Mouse (Mus musculus) left cerebral cortex, postnatal 25 days (tissue): ENCODE results near the gene Npepl1. TPM values are rescaled to one million over a fixed set of nuclear protein-coding genes. Genes with fewer than 3 reads are reported as not detected.

Experiments used
- DNase-seq, 2 experiments: peaks; one replicate each; pipeline ENCODE4 v3.0.0; 2022; ENCODE audit warnings: low spot score in 2 of 2, mixed read lengths in 1 of 2
- intact Hi-C: fragments of 180-260 bp; cut with DNase I; formaldehyde crosslinking; loops from one replicate; pipeline ENCODE4 v1.15.1; 2025
- total RNA-seq, 2 experiments: library from RNA; stranded (reverse); gene quantifications; 2 replicates each; pipeline ENCODE4 v1.2.3; 2021

Gene Npepl1
- 10 to 100 TPM in 1 of 2 experiments, 1 to 10 TPM in 1; 9.9 to 10.8 TPM for total RNA-seq

DNA sequence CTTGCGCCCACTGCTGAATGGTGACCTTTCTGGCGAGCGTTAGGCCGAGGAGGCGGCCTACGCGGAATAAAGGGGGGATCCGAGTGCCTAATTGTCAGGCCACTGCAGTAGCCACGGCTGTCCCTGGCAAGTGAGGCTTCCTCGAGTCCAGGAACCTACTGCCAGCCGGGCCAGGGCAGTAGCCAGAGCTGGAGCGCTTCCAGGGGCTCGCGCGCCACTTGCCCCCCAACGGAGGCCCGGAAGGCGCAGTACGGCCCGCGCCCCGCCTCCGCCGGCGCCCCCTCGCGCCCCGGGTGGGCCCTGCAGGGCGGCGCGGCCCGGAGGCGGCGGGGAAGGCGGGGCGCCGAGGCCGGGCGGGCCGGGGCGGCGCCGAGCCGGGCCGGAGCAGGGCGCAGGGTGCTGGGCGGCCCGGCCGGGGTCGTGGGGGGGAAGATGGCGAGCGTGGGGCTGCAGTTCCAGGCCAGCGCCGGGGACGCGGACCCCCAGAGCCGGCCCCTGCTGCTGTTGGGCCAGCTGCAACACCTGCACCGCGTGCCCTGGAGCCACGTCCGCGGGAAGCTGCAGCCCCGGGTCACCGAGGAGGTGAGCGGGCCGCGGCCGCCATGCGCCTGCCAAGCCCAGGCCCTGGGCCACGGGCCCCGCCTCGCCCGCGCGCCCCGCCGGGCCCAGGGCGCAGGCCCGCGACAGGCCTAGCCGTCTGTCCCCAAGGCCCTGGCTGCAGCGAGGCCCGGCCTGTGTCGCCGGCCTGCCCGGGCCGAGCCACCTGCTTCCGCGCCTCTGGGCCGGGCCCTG, at the start of gene Npepl1:
Gene Npepl1 (plus strand): TSS at position 359 of the 792 bp plus-strand sequence.
- intact Hi-C loops, result loop anchor here (1.0 kb wide), 1 partner anchor 34 kb away; the partner anchor contains the start of gene Stx16
- peak; percentile 45 to 47 for DNase-seq

DNA sequence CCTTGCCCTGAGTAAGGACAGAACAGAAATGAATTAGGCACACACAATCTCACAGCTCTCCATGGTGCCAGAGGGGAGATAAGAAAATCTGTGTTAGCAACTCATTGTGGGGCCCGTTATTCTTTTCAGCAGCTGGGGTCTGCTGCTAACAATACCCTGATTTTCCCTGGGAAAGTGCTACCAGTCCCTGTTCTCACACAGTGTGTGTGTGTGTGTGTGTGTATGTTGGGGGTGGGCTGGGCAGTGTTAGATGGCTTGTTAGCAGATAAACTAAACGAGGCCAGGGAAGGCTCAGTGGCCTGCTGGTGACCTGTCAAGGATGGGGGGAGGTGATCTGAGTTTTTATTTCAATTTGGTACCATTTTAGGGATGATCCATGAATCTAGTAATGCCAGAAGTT, 48.9 kb upstream of the Npepl1 start:
- intact Hi-C loops, result no loop called here
- no peak for DNase-seq

DNA sequence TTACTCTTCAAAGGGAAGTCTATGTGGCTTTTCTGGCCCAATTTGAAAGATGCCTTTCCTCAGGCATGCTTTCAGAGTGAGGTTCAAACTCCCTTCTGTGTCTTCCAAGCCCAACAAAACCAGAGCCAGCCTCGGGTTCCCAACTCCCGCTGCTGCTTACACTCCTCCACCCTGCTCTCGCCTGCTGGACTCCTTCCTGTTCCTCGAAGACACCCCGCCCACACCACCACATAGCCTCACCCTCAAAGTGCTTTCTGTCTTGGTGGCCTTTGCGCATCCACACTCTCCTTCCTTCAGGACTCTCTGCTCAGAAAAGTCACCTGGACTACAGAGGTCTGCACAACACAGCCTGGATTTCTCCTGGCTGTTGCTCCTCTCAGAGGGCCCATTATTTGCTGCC, 47.1 kb upstream of the Npepl1 start:
- intact Hi-C loops, result no loop called here
- no peak for DNase-seq

GRCm38 (mm10) chr2:174063527-174064211, 46.5 kb upstream of the Npepl1 start:
- intact Hi-C loops, result no loop called here
- no peak for DNase-seq

GRCm38 (mm10) chr2:174067793-174068419, 42.2 kb upstream of the Npepl1 start:
- intact Hi-C loops, result no loop called here
- peak in 1 of 2 experiments; percentile 57 for DNase-seq

GRCm38 (mm10) chr2:174069532-174070049, 40.6 kb upstream of the Npepl1 start:
- DNase-seq, result no peak
- intact Hi-C loops, result no loop called here

- intact Hi-C loops, result no loop called here
Observed at GRCm38 (mm10) chr2:174071406-174071805, 38.7 kb upstream of the Npepl1 start.

DNA sequence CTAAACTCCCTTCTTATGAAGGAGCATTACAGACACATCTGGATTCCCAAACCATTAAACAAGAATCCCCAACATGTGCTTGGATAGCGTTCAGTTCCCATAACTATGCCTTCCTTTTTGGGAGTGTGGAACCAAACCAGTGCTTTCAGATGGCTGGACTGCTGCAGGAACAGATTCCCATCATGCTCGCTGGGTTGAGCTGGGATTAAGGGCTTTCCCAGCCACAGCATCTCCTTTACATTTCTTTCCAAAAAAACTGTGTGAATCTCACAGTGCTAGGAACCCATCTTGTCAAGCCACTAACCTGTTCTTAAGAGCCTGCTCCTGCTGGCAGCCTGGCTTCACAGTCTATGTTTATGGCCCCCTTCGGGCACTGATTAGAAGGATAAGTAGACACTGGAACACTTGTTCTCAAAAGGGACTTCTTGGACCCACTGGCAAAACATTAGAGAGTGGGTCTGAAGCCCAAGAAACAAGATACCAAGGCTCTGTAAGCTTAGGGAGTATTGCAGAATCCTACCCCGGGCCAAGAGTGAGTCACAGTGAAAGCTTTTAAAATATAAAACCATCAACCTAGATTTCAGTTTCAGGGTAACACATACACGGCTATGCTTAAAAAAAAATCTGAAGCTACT, 36.9 kb upstream of the Npepl1 start:
- DNase-seq, result peak in 1 of 2 experiments; percentile 25
- intact Hi-C loops, result no loop called here

More at GRCm38 (mm10) chr2:174071406-174071805, 38.7 kb upstream of the Npepl1 start:
- DNase-seq, result no peak

GRCm38 (mm10) chr2:174074621-174075020, 35.5 kb upstream of the Npepl1 start:
- intact Hi-C loops, result loop anchor here (5.0 kb wide), 2 partner anchors 223 to 487 kb away; no protein-coding TSS in a partner anchor
- no peak for DNase-seq

- intact Hi-C loops, result loop anchor here (5.0 kb wide), 2 partner anchors 222 to 488 kb away; no protein-coding TSS in a partner anchor
- DNase-seq, result peak in 1 of 2 experiments; percentile 9
Observed at GRCm38 (mm10) chr2:174075072-174075570, 35.0 kb upstream of the Npepl1 start.

DNA sequence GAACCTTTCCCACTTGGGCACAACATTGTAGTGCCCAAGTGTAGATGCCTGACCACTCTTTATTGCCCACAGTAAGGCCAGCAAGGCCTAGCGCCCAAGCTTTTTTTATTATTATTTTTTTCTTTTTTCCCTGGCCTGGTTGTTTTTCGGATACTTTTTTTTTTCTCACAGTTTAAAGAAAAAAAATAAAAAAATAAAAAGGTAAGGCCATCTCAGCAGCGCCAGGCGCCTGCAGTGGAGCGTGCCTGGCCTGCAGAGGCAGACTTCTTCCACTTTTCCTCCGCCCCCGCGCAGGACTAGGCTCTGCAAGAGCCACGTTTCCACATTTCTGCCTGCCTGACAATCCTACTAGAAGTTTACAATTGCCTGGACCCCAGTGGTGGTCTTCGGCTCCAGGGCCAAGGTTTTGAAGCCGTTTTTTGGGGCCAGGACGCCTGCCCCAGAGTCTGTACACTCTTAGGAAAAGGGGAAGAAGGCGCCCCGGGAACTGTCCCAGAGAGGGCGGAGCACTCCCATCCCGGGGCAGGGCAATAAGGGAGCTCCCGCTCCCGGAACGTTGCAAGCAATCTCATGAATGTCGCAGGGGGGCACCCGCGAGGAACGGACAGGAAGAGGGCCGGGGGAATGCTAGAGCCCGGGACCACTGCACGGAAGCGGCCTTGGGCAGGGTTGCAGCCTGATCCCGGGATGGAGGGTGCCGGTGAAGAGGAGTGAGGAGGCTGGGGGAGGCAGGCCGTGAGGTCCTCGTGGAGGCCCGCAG, 34.3 kb upstream of the Npepl1 start, which contains the start of gene Stx16:
Gene Stx16 (plus strand): TSS at position 636 of the 760 bp plus-strand sequence.
- peak; percentile 89 to 91 for DNase-seq

GRCm38 (mm10) chr2:174076433-174076824, 33.7 kb upstream of the Npepl1 start:
- intact Hi-C loops, result loop anchor here (1.0 to 5.0 kb wide), 3 partner anchors 34 to 489 kb away; partner anchors contain the start of gene Npepl1

More for the DNA sequence above, 34.3 kb upstream of the Npepl1 start, which contains the start of gene Stx16:
- intact Hi-C loops, result loop anchor here (1.0 to 5.0 kb wide), 3 partner anchors 34 to 489 kb away; partner anchors contain the start of gene Npepl1

DNA sequence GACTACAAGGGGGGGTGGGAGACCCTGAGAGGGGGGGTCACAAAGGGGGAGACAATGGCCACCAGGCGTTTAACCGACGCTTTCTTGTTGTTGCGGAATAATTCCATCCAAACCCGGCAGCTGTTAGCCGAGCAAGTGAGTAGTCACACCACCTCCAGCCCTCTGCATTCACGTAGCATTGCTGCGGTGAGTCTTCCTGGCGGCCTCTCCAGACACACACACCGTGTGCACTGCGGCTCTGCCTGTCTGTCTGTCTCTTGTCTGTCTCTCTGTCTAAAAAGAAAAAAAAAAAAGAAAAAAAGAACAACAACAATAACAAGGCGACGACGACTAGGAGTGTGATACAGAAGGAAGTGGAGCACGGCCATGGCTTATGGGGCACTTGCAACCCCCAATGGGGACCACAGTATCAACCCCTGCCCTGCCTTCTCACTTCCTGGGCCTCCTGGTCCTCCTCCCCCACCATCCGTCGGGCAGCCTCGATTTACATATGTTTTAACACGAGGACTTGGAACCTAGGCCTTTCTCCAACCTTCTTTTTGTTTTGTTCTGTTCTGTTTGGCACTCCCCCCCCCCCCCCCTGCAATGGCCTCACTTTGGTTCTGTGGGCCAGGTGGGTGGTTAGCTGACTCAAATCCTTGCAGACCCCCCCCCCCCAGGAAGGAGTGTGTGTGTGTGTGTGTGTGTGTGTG, 33.0 kb upstream of the Npepl1 start:
- intact Hi-C loops, result loop anchor here (5.0 kb wide), 2 partner anchors 220 to 490 kb away; no protein-coding TSS in a partner anchor
- peak in 1 of 2 experiments; percentile 21 for DNase-seq

More at GRCm38 (mm10) chr2:174076433-174076824, 33.7 kb upstream of the Npepl1 start:
- no peak for DNase-seq

DNA sequence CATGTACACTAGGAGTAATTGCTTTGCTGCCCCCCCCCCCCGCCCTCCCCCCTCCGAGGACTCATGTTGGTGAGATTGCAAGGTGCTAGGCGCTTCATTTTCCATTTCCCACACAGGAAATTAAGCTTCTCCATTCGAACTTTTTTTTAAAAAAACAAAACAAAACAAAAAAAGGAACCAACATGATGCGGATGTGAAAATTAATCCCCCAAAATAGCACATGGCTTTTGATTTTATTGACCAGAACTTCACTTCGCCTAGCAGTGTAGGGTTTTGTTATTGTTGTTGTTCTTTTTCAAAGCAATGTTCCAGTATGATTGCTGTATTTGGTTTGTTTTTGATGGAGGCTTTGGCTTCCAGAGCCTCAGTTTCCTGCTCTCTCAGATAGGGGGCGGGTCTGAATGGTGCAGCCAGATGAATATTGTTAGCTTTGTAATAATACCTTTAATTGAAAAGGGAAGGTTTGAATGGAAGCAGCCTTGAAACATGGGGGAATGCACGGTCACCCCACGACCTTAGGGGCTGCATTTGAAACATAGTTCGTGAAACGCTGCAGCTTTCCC, 32.3 kb upstream of the Npepl1 start:
- DNase-seq, result no peak
- intact Hi-C loops, result loop anchor here (5.0 kb wide), 2 partner anchors 219 to 491 kb away; no protein-coding TSS in a partner anchor

DNA sequence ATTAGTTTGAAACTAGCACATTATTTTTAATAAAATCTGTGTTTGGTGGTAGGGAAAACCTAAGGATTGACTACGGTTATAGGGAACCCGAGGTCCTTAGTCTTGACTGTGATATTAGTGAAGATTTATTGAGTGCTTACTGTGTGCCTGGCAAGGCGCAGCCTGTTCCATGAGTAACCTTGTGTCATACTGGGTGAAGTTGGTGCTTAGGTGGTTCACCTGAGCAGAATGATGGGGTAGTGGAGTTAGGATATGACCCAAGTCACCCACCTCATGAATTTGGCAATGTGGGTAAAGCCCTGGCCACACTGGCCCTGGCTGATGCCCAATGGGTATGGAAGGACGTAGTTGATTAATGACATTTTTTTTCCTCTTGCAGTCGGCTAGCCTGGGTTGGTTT, 28.3 kb upstream of the Npepl1 start:
- intact Hi-C loops, result no loop called here
- no peak for DNase-seq

DNA sequence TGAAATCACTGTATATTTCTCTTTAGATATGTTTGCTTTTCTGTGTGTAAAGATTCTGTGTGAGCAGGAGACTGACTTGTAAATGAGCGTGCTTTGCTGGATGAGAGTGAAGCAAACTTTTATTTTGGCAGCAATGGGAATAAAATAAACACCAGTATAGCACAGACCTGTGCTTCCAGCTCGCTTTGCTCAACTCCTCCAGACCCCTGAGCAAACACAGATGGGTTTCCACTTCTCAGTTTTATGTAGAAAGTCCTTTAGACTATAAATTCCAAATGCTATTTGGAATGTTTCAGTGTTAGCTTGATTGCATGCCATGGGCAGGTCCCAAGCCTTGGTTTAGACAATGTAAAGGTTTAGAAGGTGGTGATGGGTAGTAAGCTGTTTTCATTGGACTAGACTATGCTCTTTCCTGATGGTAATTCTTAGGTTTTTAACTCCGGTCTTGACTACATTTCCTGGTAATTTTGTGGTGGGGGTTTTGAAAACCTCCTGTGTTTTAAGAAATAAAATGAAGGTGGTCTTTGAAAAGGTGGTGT, 27.7 kb upstream of the Npepl1 start:
- DNase-seq, result no peak
- intact Hi-C loops, result no loop called here

GRCm38 (mm10) chr2:174095086-174095485, 15.1 kb upstream of the Npepl1 start:
- intact Hi-C loops, result no loop called here
- no peak for DNase-seq
